Mouse (Mus musculus) thymus, adult 18-20 months (tissue): ENCODE data around the gene Col8a2.

Experiments used
- DNase-seq, 2 experiments: peaks; one replicate each; pipeline ENCODE4 v3.0.0; 2022; ENCODE audit warnings: mixed read lengths in 2 of 2

The Col8a2 gene

DNA sequence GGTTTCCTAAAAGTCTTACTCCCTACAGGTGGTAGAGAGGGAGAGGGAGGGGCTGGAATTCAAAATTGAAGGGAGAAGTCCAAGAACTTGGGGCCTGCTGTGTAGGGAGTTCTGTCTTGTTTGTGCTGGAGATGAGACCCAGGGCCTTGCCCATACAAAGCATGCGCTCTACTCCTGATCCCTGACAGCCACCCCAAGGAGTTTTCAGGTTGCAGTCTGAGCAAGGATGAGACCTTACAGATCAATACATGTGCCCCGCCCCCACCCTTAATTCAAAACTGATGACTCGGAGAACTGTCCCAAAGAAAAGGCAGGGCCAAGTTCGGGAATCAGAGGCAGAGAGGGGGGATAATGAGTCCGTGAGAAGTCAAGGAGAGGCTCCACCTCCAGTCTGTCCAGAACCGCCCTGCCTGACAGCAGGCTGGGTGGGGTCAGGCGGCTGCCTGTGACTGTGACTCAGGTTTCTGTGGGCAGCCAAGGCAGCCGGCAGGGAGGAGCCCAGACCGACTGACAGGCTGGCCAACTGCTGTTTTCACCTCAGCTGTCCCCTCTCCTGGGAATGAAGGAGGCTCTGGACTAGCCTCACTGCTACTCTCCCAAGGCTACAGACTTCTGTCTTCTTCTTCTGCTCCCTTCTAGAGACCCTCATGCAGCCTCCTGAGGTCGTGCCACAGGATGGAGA is 25.9 kb upstream of the Col8a2 start:
- DNase-seq = peak; percentile 39 to 50

DNA sequence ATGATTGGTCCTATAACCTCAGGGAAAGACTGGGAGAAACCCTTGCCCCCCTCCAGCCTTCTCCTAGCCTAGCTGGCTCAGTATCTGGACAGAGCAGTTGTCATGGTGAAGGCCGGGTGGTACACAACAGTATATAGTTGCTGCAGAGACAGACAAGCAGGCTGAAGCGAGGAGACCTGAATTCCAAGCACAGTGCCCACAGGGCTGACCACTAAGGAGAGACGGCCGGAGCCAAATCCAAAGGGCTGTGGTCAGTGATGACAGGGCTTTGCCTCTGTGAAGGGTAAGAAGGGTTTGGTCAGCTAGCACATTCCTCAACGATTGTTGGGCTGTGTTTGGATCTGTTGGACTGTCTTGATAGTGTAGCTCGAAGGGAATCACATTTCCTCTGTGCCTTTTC is 25.3 kb upstream of the Col8a2 start:
- no peak for DNase-seq

DNA sequence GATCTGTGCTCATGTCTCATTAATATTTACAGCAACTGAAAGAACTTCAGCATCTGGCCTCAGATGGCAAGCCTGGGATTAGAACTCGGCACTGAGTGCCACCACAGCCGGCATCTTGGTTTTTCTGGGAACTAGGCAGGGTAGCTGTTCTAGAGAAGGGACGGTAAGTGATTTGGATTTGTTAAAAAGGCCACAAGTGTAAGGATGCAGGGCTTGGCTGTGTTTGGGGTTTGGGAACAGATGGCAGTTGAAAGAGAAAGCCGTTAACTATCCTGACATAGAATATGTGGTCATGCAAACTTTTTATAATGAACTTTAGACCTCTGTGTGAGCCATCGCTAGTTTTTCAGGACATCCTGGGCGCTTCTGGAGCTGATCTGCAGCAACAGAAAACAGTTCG is 24.9 kb upstream of the Col8a2 start:
- no peak for DNase-seq

DNA sequence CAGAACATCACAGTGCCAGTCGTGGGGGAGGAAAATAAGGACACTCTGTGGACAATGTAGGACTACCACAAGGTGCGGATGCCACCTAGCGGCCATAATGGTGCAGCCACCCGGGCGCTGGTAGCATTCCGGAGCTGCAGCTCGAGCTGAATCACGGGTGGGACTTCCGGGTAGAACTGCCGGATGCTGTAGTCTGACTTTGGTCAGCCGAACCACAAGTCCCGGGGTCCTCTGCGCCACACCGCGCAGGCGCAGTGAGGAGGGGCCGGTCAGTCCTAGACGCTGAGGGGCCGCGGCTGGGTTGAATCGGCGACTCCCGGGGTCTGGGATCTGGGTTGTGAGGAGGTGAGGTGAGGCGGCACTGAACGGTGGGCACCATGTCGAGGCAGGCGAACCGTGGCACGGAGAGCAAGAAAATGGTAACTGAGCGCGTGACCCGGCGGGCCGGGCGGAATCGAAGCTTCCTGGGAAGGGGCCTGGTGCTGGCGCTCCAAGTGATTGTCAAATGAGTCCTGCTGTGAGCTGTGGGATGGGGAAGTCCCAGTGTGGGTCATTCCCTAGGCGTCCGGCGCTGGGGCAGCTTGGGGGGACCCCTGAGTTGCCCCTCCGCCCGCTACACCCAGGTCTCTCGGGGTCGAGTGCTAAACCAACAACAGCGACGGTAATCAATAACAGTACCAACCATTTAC is 24.3 kb upstream of the Col8a2 start, which contains the start of gene Trappc3:
Gene Trappc3, plus strand, starts transcription at position 207 of the 689 bp plus-strand sequence.
- DNase-seq = peak; percentile 98

DNA sequence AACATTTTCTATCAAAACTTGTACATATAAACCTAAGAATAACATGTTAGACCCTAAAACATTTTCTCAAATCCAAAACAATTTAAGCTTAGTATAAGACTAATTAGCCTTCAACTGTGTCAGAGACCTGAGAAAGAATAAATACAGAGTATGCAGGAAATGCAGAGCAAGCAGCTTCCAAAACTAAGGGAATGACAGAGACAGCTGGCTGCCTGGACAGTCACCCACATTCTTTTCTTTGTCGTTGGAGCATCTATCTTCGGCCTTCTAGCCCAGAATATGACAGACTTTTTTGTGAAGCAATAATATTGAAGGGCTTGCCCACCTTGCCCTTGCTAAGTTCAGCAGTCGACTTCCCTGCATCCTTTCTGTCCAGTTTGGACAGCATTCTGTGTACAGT is 17.3 kb upstream of the Col8a2 start:
- DNase-seq = no peak

DNA sequence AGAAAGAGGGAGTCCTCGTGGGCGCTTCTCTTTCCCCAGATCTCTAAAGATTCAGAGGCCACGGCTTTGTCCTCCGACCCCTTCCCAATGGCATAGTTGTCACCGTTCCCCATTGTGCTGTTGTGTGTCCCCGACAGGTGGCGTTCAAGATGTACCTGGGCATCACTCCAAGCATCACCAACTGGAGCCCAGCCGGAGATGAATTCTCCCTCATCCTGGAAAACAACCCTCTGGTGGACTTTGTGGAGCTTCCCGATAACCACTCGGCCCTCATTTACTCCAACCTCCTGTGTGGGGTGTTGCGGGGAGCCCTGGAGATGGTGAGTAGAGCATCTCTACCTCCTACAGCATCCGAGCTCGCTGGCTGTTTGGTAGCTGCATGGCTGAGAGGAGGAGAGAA is 12.8 kb upstream of the Col8a2 start:
- no peak for DNase-seq

DNA sequence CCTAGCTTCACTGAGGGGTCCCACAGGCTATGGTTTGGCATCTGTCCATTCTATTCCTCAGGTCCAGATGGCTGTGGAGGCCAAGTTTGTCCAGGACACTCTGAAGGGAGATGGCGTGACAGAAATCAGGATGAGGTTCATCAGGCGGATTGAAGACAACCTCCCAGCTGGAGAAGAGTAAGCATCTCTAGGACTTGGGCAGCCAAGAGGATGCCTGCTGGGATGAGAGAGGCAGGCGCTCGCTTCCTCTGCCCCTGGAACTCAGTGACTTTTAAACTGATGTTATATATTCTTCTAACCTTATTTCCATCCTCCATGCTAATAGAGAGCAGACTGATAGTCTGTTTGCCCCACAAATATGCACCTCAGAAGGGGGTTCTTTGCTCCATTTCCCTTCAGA is 11.5 kb upstream of the Col8a2 start:
- no peak for DNase-seq

DNA sequence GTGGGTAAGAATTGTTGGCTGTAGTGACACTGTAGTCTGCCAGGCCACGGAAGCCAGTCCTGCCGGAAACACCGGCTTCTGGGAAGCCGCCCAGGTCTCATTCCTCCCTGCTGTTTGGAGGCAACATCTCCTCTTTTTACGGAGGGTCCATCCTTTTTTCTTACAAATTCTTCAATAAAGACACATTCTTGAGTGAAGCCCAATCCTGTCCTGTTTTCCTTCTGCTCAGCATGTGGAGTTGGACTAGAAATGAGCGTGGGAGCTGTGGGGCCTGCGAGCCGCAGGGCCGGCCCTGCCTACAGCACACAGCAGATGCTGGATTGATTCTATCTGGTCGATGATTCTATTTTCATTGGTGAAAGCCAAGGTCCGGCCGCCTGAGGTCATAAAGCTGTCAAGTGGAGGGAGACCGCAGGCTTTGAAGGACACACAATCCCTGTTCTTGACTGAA is 10.9 kb upstream of the Col8a2 start:
- DNase-seq = no peak

DNA sequence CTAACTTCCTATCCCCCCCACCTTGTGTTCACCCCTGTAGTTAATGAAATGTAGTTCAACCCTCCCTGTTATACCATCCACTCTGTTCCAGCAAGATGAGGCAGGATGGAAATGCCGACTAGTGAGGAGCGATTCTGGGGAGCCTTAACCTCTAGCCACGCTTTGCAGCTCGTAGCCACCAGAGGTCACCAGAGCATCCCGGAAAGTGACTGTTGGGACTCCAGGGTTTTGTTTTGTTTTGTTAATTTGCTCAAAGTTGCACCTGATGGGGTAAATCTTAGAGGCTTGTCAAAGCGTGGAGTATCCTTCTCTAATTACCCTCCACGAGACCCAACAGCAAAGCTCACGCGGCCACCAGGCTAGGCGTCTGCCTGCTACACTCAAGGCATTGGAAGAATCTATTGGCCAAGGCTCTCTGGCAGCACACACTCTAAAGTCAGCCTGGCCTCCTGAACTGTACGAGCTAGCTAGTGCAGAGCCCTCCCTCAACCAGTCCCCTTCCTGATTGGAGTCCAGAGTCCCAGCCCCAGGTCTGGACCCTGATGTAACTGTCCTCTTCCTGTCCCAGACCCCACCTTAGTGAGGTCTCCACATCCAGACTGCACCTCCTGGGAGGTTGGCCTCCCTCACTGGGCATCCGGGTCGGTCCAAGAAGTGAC is 8.6 kb upstream of the Col8a2 start:
- no peak for DNase-seq

DNA sequence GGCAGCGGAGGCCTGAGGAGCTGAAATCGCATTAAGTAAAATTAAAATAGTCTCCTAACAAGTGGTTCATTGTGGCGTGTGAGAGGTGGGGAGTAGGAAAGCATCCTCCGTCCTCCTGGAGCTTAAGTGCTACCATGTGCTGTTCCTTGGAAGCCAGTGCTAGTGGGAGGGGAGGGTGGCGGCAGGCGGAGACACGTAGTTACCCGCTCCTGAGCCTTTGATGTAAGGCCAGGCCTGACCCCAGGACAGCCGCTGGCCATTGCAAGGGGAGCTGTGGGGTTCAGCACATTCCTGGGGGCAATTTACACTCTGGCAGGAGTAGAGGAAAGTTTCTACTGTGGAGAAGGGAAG is 8.1 kb upstream of the Col8a2 start:
- DNase-seq = no peak

DNA sequence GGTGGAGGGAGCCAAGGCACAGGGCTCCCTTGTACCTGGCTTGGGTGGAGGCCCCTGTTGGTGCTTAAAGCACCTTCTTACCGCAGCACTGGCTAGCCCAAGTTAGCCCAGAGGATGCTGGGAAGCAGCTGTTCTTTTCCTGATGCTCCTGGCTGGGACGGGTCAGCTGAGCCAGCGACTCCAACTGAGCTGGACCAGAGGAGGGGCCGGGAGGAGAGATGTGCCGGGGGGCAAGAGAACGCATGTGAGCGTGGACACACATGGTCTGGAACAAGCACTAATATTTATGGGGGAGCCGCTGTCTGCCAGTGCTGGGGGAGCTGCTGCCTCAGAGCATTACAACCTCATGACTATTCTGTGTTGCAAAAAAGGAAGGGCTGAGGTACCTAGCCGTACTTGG is 7.6 kb upstream of the Col8a2 start:
- DNase-seq = no peak

DNA sequence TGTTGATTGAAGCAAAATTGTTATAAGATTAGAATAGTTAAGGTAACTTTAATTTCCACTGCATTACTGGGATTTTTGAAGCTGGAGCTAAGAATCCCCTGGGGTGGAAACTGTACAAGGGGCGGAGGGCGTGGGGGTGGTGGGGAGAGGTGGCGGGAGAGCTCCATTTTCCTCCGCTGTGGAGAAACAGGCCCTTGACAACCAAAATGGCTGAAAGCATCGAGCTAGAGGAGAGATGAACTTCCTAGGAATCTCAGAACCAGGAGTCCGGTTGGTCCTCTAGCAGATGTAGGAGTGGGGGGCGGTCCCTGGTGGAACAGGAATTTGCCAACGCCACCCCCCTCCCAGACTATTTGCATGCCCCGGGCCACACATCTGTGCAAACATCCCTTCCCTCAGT is 4.9 kb upstream of the Col8a2 start:
- no peak for DNase-seq

DNA sequence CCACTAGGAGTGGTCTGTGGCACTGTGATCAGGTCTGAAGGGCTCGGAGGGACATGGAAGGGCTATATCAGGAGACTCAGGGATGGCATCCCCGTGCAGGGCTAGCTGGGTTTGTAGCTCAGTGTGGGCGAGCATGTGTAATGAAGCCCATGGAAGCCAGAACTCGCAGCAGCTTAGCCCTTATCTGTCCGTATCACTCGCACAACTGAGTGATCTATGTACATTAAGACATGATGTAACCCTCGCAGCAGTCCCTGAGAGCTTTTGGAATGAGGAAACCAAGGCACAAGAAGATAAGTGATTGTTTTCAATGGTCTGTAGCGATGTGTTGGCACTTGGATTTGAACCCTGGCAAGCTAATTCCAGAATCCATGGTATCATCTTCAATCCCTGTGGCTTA is 3.0 kb upstream of the Col8a2 start:
- no peak for DNase-seq

DNA sequence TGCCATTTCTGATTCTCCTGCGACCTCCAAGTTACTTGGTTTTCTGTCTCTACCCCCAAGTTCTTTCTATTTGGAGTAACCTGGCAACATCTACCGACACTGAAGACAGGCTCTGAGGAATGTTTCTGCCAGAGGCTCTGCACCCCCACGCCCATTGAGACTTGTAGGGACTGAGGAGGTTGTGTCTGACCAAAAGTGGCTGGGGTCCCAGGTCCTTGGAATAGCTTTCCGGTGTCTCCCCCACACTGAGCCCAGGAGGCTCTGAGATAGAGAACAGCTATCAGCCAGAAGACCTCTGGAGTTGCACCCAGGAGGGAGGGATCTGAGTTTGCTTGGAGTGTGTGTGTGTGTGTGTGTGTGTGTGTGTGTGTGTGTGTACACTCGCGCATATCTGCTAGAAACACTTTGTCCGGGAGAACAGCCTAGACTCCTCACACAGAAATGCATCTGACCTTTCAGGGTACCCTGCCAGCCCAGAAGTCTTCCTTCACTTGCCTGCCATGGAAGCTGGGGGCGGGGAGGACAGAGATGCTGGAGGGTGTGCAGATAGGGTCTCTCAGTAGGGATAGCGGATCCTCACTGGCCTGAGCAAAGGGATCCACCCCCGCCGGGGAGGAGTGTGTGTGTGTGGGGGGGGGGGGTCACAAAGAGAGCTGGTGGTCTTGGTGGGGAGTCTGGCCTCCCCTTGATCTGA is 856 bp downstream of the Col8a2 start:
- DNase-seq = no peak

DNA sequence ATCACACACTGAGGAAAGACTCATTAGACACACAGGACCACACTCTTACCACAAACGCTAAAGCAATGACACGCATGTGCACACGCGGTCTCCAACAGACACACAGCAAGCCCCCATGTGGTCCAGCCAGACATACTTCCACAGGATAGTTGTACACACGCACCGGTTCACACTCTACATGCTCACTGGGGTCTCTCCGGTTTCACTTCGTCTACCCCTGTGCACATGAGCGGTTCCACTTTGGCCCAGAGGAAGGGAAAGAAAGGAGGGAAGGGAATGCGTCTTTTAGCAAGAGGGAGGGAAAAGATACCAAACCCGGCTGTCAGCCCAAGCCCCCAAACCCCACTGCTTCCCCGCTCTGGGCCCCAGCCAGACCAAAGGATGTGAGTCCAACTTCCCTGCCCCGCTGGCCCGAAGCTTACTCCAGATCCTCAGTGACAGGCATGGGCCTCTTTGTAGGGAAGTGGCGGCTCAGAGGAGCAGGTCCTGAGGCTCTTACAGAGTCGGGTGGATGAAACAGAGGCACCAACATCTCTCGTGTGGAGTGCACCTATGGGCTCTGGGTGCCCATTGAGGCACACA is 1.6 kb downstream of the Col8a2 start:
- DNase-seq = no peak

DNA sequence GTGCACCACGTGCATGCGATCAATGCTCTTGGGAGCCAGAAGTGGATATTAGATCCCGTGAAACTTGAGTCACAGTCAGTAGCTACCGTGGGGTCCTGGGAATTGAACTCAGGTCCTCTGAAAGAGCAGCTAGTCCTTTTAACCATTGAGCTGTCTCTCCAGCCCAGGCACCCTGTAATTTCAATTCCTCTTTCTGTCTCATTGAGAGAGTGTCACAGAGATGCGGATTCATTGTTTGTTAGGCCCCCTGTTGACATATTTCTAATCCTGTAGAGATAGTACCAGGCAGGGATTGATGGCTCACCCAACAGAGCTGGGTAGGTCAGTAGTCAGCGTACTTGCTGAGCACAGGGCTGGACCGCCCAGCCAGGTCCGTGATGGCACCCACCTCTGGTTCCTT is 3.7 kb downstream of the Col8a2 start:
- DNase-seq = no peak

DNA sequence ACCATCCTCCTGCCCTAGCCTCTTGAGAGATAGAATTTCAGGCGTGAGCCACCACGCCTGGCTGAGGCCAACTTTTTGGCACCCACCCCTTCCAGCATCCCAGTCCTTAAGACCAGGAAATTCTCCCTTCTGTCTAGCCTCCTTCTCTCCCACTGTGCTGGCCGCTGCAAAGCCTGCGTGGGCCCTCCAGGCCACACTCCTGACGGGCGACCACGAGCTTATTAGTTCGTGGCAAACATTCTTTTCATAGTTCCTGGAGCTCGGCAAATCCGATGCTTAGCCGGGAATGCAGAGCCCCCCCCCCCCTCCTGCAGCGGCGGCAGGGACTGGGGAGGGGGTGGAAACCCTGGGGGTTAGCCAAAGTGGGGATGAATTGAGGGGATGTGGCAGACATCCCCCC is 4.6 kb downstream of the Col8a2 start:
- DNase-seq = no peak

DNA sequence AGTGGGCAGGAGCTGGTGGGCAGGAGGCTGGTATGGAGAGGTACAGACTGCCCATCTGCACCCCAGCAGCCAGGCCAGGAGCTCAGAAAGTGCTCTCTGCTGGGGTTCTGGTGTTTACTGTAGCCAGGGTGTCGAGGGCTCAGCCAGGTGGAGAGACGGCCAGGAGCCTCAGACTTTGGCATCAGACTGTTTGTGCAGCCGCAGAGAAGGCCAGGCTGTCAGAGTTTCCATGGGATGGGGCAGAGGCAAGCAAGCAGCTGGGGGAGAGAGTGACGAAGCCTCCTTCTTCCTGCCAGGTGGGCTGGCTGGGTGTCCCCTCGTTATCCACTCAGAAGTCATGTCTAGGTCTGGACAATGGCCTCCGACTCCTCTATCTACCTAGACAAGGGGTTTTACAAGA is 8.6 kb downstream of the Col8a2 start:
- no peak for DNase-seq

DNA sequence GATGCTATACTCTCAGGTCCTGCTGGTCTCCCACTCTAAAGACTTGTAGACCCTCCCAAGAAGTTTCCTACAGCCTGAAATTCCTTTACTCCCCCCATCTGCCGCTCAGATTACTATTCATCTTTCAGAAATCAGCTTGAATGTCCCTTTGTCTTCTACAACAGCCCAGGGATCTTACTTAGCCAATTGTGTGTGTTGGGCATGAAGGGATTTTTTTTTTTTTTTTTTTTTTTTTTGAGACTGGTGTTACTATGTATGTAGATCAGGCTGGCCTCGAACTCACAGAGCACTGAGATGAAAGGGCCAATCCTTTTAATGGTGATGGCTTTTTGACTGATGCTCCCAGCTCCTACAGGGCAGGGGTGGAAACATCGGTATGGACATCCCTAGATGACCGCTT is 9.3 kb downstream of the Col8a2 start:
- no peak for DNase-seq

DNA sequence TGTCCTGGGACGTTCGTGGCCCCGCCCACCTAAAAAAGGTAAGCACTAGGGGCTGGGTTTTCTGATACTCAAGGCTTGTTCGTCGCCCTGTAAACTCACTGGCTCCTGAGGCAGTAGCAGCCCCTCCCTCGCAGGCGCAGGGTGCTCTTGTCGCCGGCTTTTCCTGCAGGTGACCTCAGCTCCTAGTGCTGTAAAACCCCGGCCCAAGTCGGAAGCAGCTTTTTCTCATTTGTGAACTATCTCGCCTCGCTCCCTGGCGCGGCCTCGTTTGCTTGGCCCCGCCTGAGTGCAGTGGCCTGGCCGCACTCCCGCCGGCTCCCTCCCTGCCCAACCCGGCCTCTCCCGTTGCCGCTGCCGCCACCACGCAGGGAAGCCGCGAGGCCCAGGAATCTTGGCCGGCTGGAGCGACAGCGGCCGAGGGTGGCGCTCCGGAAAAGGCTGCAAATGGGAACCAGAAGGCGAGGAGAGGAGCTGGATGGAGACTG is 10.1 kb downstream of the Col8a2 start:
- DNase-seq = no peak

DNA sequence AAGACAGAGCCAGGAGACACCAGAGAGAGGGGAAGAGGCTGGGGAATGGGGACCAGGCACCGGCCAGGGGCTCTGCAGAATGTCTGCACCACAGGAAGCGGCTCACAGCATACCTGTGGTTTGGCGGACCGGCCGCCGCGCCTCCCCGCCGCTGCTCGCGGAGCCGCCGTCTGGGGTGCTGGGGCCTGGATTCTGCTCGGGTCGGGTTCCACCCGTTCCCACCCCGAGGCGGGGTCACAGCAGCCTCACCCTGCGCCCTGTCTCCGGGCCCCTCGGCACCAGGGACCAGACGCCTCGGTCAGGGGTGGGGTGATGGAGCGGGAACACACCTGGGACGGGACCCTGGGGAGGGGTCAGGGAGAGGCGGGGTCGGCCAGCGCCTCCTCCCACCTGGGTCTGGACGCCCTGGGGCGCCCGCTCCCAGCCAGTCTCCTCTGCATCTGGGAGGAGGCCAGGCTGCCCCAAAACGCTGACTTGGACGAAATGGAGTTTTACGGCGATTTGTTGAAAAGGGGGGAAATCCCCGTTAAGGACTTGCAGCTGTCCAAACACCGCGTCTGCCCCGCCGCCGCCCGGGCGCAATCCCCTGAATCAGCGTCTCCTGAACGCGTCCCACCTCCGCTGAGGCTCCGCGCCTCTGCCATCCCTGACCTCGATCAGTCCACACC is 14.5 kb downstream of the Col8a2 start:
- DNase-seq = no peak

DNA sequence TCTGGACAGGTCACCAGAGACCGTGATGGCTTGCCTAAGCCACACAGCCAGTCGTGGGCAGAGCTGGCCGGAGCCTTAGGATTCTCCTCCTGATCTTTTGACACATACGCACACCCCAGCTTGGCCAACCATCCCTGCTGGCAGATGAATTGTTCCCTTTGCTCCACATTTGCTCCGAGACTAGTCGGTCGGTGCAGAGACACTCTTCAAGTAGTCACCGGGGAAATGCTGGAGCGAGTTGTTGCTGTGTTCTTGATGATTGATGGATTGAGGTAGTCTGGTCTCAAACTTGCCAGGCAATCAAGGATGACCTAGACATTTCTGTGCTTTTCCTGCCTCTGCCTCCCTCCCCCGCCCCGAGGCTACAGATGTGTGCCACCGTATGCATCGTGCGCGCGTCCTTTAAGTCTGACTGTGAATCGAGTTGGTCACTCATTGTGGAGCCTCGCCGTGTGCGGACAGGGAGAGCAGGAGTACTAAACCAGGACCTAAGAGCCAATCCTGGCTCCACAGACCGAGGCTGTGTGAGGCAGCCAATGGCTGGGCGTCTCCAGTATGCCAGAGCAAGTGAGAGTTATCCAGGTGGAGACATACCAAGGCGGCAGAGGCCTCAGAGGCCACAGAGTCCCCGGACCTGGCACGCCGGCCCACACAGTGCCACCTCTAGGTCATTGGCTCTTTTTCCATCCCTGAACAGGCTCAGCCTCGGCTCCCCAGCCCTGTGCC is 15.2 kb downstream of the Col8a2 start:
- DNase-seq = no peak
